Mouse (Mus musculus) small intestine, adult 2 months (tissue): ENCODE measurements around the gene Pacrg. TPM values are rescaled to one million over a fixed set of nuclear protein-coding genes. Genes with fewer than 3 reads are reported as not detected.

ENCODE experiments used
- H3K27ac ChIP-seq: fragments of 200-500 bp; 2 replicates; pipeline ENCODE4 v1.5.1; 2012; ENCODE audit warnings: low read depth, low read length, control low read depth, inconsistent platforms; ENCODE audit not compliant: insufficient read depth
- H3K27me3 ChIP-seq: fragments of 200-500 bp; 2 replicates; pipeline ENCODE4 v1.6.1; 2012; ENCODE audit warnings: mild to moderate bottlenecking, moderate library complexity, low read length, inconsistent platforms; ENCODE audit not compliant: control insufficient read depth, insufficient read depth
- H3K36me3 ChIP-seq: fragments of 200-500 bp; 2 replicates; pipeline ENCODE4 v1.6.1; 2012; ENCODE audit warnings: mild to moderate bottlenecking, low read length, control low read depth, inconsistent platforms; ENCODE audit not compliant: control insufficient read depth, insufficient read depth
- H3K4me1 ChIP-seq: fragments of 200-500 bp; 2 replicates; pipeline ENCODE4 v1.6.1; 2012; ENCODE audit warnings: low read length, inconsistent platforms, mixed read lengths; ENCODE audit not compliant: control insufficient read depth, insufficient read depth, insufficient read length
- H3K4me3 ChIP-seq: fragments of 200-500 bp; 2 replicates; pipeline ENCODE4 v1.5.1; 2012; ENCODE audit warnings: low read depth, mild to moderate bottlenecking, control low read depth, inconsistent platforms, low read length, moderate library complexity
- CTCF ChIP-seq: fragments of 200-500 bp; IDR thresholded peaks from 2 replicates; pipeline ENCODE4 v1.5.1; 2012; ENCODE audit warnings: low read depth, mild to moderate bottlenecking, control low read depth, inconsistent platforms, low read length, moderate library complexity, mixed read lengths; ENCODE audit not compliant: insufficient replicate concordance, insufficient read length; ENCODE audit errors: extremely low read depth
- POLR2A ChIP-seq: fragments of 200-500 bp; IDR thresholded peaks from 2 replicates; pipeline ENCODE4 v1.6.1; 2012; ENCODE audit warnings: low read depth, mild to moderate bottlenecking, control low read depth, inconsistent platforms, low read length, moderate library complexity
- WGBS: fragments of 180-500 bp; shearing (Covaris S2); methylation state at CpG from one replicate; pipeline ENCODE4 v1.1.7; 2018; 5-methylcytosine and 5-hydroxymethylcytosine counted together
- polyA plus RNA-seq: library from polyadenylated mRNA; depleted of rRNA; stranded (reverse); fragments of >200 nt; gene quantifications from 2 replicates; pipeline ENCODE4 v1.2.3, GENCODE M21; 2012

Pacrg gene
- polyA plus RNA-seq, 1 experiment, result not detected

DNA sequence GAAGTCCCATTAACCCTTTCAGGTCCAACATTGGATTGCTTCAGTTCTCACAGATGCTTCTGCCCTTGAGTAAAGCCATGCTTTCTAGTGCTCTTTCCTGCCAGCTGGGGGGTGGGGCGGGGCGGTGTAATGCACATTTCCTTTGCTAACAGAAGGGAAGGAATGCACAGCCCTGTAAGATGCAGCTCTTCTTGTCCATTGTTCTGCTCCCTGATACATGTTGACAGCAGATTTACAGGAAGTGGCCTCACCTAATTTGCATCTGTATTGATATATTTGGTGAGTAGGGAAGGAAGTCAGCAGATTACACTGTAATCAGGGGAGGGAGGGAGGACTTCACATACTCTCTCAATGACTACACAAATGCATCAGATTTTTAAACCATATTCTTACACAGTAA is 100.0 kb downstream of the Pacrg start:
- 83% methylated on average over 2 of the region's 2 CpGs for WGBS
- Histone ChIP-seq H3K36me3 (no peaks in the 10 kb centered on the region), H3K4me3 (no peak overlapping the region), H3K4me1 (no peaks in the 10 kb centered on the region), H3K27me3 (no peaks in the 10 kb centered on the region), H3K27ac (no peak overlapping the region)
- TF ChIP-seq CTCF (no peak), POLR2A (no peak)

DNA sequence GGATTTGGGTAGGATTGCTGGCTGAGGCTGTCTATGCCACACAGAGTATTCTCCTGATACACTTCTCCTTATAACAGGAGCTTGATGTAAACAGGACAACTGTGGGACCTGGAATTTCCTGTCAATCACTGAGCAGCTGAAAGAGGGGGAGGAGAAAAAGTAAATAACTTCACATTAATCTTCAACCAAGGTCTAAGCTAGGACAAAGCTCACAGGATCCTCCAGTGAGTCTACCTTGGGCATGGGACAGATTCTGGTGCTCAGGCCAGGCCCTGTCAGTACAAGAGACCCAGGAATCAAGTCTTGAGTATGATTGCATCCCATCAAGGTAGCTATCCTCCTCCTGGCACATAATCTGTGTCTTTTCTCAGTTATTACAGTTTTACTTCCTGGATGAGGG is 102.1 kb downstream of the Pacrg start:
- no peak overlapping the region for H3K4me3 ChIP-seq
- no peaks in the 10 kb centered on the region for H3K27me3 ChIP-seq
- no peaks in the 10 kb centered on the region for H3K36me3 ChIP-seq
- no peak overlapping the region for H3K27ac ChIP-seq
- TF ChIP-seq POLR2A, result no peak
- TF ChIP-seq CTCF, result no peak
- H3K4me1 ChIP-seq, result no peaks in the 10 kb centered on the region

DNA sequence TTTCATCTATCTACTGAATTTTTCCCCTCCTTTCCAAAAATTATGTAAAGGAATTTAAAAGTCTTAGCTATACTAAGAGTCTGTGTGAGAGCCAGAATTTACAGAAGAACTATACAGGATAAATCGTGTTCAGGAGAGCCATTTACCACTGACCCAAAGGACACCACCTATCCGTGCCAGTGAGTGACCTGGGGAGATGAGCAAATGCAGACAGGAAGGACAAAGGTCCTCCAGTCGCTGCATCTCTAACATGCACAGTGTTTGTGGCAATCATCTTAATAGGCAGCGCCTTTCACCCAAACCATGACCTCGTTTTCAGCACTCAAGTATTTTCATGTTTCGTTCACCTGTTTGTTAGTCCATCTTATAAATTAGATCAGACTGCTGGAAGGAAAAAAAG is 105.4 kb downstream of the Pacrg start:
- Histone ChIP-seq H3K27me3 (no peaks in the 10 kb centered on the region), H3K36me3 (no peaks in the 10 kb centered on the region), H3K4me3 (no peak overlapping the region), H3K27ac (no peak overlapping the region), H3K4me1 (no peaks in the 10 kb centered on the region)
- 74% methylated on average over 6 of the region's 6 CpGs for WGBS
- TF ChIP-seq CTCF (no peak), POLR2A (no peak)

DNA sequence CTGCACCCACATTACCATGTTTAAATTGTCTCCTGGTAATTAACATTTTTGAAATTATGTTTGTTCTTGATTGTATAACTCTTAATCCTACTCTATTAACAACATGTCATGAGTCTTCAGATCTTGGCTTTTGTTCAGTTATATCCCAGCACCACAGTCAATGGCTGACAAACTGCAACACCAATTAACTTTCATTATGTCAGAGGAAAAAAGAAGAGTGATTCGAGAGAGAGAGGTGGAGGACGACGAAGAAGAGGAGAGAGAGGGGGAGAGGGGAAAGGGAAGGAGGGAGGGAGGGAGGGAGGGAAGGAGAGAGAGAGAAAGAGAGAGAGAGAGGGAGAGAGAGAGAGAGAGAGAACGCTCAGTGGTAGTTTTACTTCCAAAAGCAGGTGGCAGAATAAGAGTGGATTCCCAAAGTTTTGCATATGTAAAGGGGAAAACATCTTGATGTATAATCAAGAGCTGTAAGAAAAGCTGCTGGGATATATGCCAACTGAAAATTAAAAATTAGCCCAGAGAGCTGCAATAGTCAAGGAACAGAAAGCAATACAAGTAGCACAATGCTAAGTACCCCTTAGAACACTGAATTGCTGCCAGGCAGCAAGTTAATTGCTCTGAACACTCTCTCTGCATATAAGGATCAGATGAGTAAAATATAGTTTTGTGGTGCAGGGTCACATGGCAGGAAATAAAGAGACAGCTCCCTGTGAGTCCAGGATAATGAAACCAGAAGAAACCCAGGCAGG is 107.6 kb downstream of the Pacrg start:
- Histone ChIP-seq H3K4me1 (no peaks in the 10 kb centered on the region), H3K27ac (no peak overlapping the region), H3K4me3 (no peak overlapping the region), H3K27me3 (no peaks in the 10 kb centered on the region), H3K36me3 (no peaks in the 10 kb centered on the region)
- WGBS, result 40% methylated on average over 4 of the region's 4 CpGs
- no peak for TF ChIP-seq POLR2A
- no peak for TF ChIP-seq CTCF

DNA sequence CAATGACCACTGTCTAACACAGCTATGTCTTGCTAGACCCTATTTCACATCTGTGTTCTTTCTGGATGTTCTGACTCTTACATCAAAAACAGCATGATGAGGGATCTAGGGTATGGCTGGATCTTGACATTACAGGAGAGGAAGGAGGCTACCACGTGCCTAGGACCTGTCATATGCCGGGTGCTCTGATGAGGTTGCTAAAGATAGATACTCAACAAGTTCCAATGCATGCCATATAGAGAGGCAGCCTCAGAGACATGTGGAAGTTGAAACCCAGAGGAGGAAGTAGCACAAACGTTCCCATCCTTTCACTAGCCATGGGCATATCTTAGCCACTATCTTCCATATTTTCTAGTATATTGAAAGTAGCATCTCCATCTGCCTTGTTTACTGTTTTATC is 115.3 kb downstream of the Pacrg start:
- TF ChIP-seq POLR2A, result no peak
- Histone ChIP-seq H3K27me3 (no peaks in the 10 kb centered on the region), H3K4me1 (no peaks in the 10 kb centered on the region), H3K4me3 (no peak overlapping the region), H3K36me3 (no peaks in the 10 kb centered on the region), H3K27ac (no peak overlapping the region)
- 74% methylated on average over 3 of the region's 3 CpGs for WGBS

DNA sequence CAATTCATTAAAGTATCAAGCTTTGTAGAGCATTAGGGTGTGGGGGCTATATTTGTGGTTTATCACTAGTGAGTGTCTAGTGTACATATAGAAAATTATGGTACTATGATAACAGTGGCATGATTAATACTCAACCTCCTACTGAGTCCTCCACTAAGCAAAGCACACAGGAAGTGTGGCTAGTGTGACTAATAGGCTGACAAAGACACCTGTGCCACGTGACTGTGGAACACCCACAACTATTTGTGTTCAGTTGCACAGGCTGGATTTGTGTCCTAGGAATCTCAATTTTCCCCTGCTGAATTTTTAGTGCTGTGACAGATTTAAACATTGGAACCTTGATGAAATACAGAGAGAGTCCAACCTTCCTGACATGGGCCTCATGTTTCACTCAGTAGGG is 118.5 kb downstream of the Pacrg start:
- Histone ChIP-seq H3K4me1 (no peaks in the 10 kb centered on the region), H3K4me3 (no peak overlapping the region), H3K36me3 (no peaks in the 10 kb centered on the region), H3K27ac (no peak overlapping the region), H3K27me3 (no peaks in the 10 kb centered on the region)
- WGBS, result 14% methylated on average over 1 of the region's 1 CpGs
- TF ChIP-seq POLR2A (no peak), CTCF (no peak)

DNA sequence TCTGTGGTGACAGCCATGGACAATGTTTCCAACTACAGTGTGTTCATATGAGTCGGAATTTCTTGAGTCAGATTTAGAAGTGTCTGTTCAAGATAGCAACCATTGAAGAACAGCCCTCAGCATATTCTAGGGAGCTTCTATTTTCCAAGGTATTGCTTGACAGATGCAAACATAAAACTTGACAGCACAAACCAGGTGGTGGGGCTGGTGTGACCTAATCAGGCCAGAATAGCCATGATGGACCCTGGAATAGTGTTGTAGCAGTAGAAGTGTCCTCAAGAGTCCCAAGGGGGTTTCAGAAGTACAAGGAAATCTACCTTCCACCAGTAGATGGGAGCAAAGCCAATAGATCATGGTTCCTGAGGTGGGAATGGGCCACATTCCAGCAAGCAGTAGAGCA is 123.0 kb downstream of the Pacrg start:
- Histone ChIP-seq H3K27ac (no peak overlapping the region), H3K4me1 (no peaks in the 10 kb centered on the region), H3K27me3 (no peaks in the 10 kb centered on the region), H3K4me3 (no peak overlapping the region), H3K36me3 (no peaks in the 10 kb centered on the region)
- 81% methylated on average over 1 of the region's 1 CpGs for WGBS
- no peak for TF ChIP-seq POLR2A
- TF ChIP-seq CTCF, result no peak
